Comparison of ENCODE assay signal across 8 mouse cellular contexts in the genomic region with DNA sequence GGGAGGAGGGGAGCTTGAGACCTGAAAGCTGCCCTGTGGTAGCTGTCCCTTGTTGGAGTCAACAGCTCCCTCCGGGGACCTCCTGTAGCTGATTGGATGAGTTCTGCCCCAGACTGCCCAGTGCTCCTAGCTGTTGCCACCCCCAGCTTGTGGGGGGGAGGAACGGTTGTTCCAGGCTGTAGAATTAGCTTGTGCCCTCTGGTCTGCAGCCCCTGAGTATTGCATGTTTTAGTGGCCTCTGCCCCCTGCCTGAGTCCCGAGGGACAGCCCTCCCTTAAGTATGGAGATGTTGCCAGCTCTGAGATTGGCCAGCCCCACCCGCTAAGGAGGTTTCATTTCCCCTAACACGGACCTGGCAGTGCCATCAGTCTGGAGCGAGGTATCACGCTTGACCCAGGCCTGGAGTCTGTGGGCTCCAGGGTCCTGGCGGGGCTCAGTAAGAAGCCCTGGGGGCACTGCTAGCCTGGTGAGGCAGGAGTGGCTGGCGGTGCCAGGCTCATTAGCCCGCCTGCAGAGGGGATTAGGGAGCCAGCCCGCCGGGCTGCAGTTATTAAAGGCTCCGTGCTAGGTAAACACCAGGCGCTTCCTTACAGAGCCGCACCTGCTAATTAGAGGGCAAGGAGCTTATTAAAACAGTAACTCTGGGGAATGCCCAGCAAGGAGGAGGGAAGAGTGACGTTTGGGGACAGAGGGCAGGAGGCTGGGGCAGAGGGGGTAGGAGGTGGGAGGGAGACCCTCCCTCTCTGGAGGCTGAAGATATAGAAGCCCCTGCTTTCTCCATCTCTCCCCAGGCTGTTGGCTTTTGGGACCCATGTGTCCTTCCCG.
A peak's percentile ranks its signal among the peaks of the same experiment; 100 is the strongest.
DNase-seq lines count a peak whose midpoint lies in the region; ATAC-seq lines count a peak whose summit lies in the region.

No protein-coding gene starts in this region.

- 0 out of 2 replicates have a peak, but pooled peaks cover 3% of the 10 kb centered on the region for H3K36me3 ChIP-seq in heart, embryonic 12.5 days
- no peaks in the 10 kb centered on the region for H3K36me3 ChIP-seq in forebrain, embryonic 16.5 days (ENCODE audit: control insufficient read depth, insufficient read depth)
- H3K36me3 ChIP-seq in liver, embryonic 12.5 days = no peaks in the 10 kb centered on the region
- no peaks in the 10 kb centered on the region for H3K36me3 ChIP-seq in neural tube, embryonic 15.5 days

- no peak for ATAC-seq in heart, embryonic 12.5 days (ENCODE audit: insufficient number of reproducible peaks, low FRiP score)
- ATAC-seq in forebrain, embryonic 16.5 days = peak; percentile 83
- ATAC-seq in liver, embryonic 12.5 days = peak; percentile 13
- no peak; the same call in 1 of the 2 replicates for ATAC-seq in neural tube, embryonic 15.5 days (ENCODE audit: low FRiP score)
- ATAC-seq in frontal cortex, adult (ENCODE audit: low TSS enrichment) = no peak

- H3K4me2 ChIP-seq in heart, embryonic 12.5 days = peak overlapping the region; percentile 53
- H3K4me2 ChIP-seq in forebrain, embryonic 16.5 days (ENCODE audit: low read length) = peak overlapping the region; percentile 30
- peak overlapping the region; percentile 70 for H3K4me2 ChIP-seq in liver, embryonic 12.5 days
- H3K4me2 ChIP-seq in neural tube, embryonic 15.5 days = peak overlapping the region; percentile 15

- 15% methylated on average over 17 of the region's 17 CpGs for WGBS in heart, embryonic 12.5 days
- 2% methylated on average over 17 of the region's 17 CpGs for WGBS in forebrain, embryonic 16.5 days
- 5% methylated on average over 17 of the region's 17 CpGs for WGBS in liver, embryonic 12.5 days (ENCODE audit: insufficient replicate concordance)
- WGBS in neural tube, embryonic 15.5 days = 3% methylated on average over 17 of the region's 17 CpGs

- DNase-seq in heart, postnatal 4 days = no peak
- peak; percentile 34 for DNase-seq in cerebellum, adult 11 months
- no peak for DNase-seq in ovary, adult 18-20 months (ENCODE audit: low spot score)

- H3K27me3 ChIP-seq in heart, embryonic 12.5 days (replicated peaks) = no peaks in the 10 kb centered on the region
- H3K27me3 ChIP-seq in forebrain, embryonic 16.5 days (replicated peaks; ENCODE audit: control insufficient read depth, insufficient read depth, low read length) = no peaks in the 10 kb centered on the region
- H3K27me3 ChIP-seq in liver, embryonic 12.5 days (replicated peaks) = no peaks in the 10 kb centered on the region
- no peaks in the 10 kb centered on the region for H3K27me3 ChIP-seq in neural tube, embryonic 15.5 days (replicated peaks)

- H3K27ac ChIP-seq in heart, embryonic 12.5 days (ENCODE audit: poor library complexity, severe bottlenecking) = peak overlapping the region; percentile 42
- H3K27ac ChIP-seq in forebrain, embryonic 16.5 days (ENCODE audit: low read length) = peak overlapping the region; percentile 87
- peak overlapping the region; percentile 78 for H3K27ac ChIP-seq in liver, embryonic 12.5 days
- H3K27ac ChIP-seq in neural tube, embryonic 15.5 days (replicated peaks) = peak overlapping the region; percentile 76

- peak overlapping the region; percentile 42 for H3K9ac ChIP-seq in heart, embryonic 12.5 days
- H3K9ac ChIP-seq in forebrain, embryonic 16.5 days (replicated peaks; ENCODE audit: low read depth, low read length) = peak overlapping the region; percentile 48
- peak overlapping the region; percentile 61 for H3K9ac ChIP-seq in liver, embryonic 12.5 days
- H3K9ac ChIP-seq in neural tube, embryonic 15.5 days (replicated peaks) = peak overlapping the region; percentile 0; the same call in 1 of the 2 replicates

- peak overlapping the region; percentile 19; the same call in 1 of the 2 replicates for H3K4me3 ChIP-seq in heart, embryonic 12.5 days
- H3K4me3 ChIP-seq in forebrain, embryonic 16.5 days (replicated peaks; ENCODE audit: low read length) = no peak overlapping the region
- H3K4me3 ChIP-seq in liver, embryonic 12.5 days = peak overlapping the region; percentile 38
- H3K4me3 ChIP-seq in neural tube, embryonic 15.5 days (replicated peaks) = no peak overlapping the region

- H3K9me3 ChIP-seq in heart, embryonic 12.5 days (replicated peaks) = 0 out of 2 replicates have a peak, but pooled peaks cover 6% of the 10 kb centered on the region
- no peaks in the 10 kb centered on the region for H3K9me3 ChIP-seq in forebrain, embryonic 16.5 days (ENCODE audit: control insufficient read depth, low read length)
- H3K9me3 ChIP-seq in liver, embryonic 12.5 days (replicated peaks) = no peaks in the 10 kb centered on the region
- H3K9me3 ChIP-seq in neural tube, embryonic 15.5 days (replicated peaks) = no peaks in the 10 kb centered on the region

- peaks cover 66% of the 10 kb centered on the region for H3K4me1 ChIP-seq in heart, embryonic 12.5 days (replicated peaks)
- peaks cover 29% of the 10 kb centered on the region for H3K4me1 ChIP-seq in forebrain, embryonic 16.5 days (replicated peaks; ENCODE audit: control insufficient read depth, insufficient read depth, low read length)
- H3K4me1 ChIP-seq in liver, embryonic 12.5 days = peaks cover 79% of the 10 kb centered on the region
- peaks cover 39% of the 10 kb centered on the region for H3K4me1 ChIP-seq in neural tube, embryonic 15.5 days

Comparison
In these comparisons a context has a peak if more than half of its experiments do, and no peak if none do; other contexts are left out.
1. ATAC-seq: peak in forebrain, embryonic 16.5 days (single experiment) and liver, embryonic 12.5 days (single experiment); none in heart, embryonic 12.5 days (single experiment), neural tube, embryonic 15.5 days (single experiment) and frontal cortex, adult (single experiment).
2. H3K4me2 ChIP-seq: peak in every context shown above with its lines; median percentile 70 in liver, embryonic 12.5 days; 53 in heart, embryonic 12.5 days; 30 in forebrain, embryonic 16.5 days; 15 in neural tube, embryonic 15.5 days.
3. H3K4me3 ChIP-seq: peak in heart, embryonic 12.5 days (single experiment) and liver, embryonic 12.5 days (single experiment); none in forebrain, embryonic 16.5 days (single experiment) and neural tube, embryonic 15.5 days (single experiment).
4. H3K9ac ChIP-seq: peak in every context shown above with its lines; median percentile 61 in liver, embryonic 12.5 days; 48 in forebrain, embryonic 16.5 days; 42 in heart, embryonic 12.5 days; 0 in neural tube, embryonic 15.5 days.
5. Peak in every context shown above with its lines, with median percentiles within 50 percentile points of each other: H3K27ac ChIP-seq.